ENCODE assay signal across 22 mouse cellular contexts in genomic region chr3:94964989-94965388, GRCm38 (mm10).
"Had no signal": no experiment of that assay in that cellular context is flagged by ENCODE, and none has a peak within 500 bp of the region (broad histone marks: within the 10 kb centered on the region; RNA-seq: fewer than 3 reads in every experiment).

No protein-coding gene starts in this region.

- DNase-seq: lung, adult 18-20 months; lung, embryonic 14.5 days; lung, postnatal 10 days; lung, postnatal 4 days; midbrain, embryonic 14.5 days; retina, postnatal 1 day; right cerebral cortex, adult 18-20 months; right cerebral cortex, postnatal 25 days; right cerebral cortex, postnatal 4 days; spleen, adult 18-20 months; thymus, adult 2 months; thymus, postnatal 25 days; thymus, postnatal 4 days had no signal

- H3K4me2 ChIP-seq: lung, embryonic 14.5 days; midbrain, embryonic 12.5 days; neural tube, embryonic 13.5 days; neural tube, embryonic 15.5 days; stomach, embryonic 15.5 days had no signal

- H3K9ac ChIP-seq: liver, embryonic 14.5 days; lung, embryonic 14.5 days; midbrain, embryonic 12.5 days; neural tube, embryonic 13.5 days; neural tube, embryonic 15.5 days; stomach, embryonic 15.5 days had no signal

- H3K36me3 ChIP-seq: midbrain, embryonic 10.5 days; midbrain, embryonic 12.5 days; neural tube, embryonic 13.5 days; neural tube, embryonic 15.5 days; stomach, embryonic 15.5 days had no signal

- H3K27me3 ChIP-seq: midbrain, embryonic 12.5 days; neural tube, embryonic 13.5 days; neural tube, embryonic 15.5 days; stomach, embryonic 15.5 days had no signal

- H3K4me1 ChIP-seq: midbrain, embryonic 10.5 days; stomach, embryonic 15.5 days had no signal

- H3K4me3 ChIP-seq: midbrain, embryonic 10.5 days; midbrain, embryonic 12.5 days; myocyte; neural tube, embryonic 13.5 days; neural tube, embryonic 15.5 days; stomach, embryonic 15.5 days had no signal

- H3K27ac ChIP-seq: liver, embryonic 14.5 days; midbrain, embryonic 10.5 days; midbrain, embryonic 12.5 days; neural tube, embryonic 13.5 days; neural tube, embryonic 15.5 days; stomach, embryonic 15.5 days; stomach, postnatal 0 days had no signal

- ATAC-seq: midbrain, embryonic 16.5 days had no signal

- H3K9me3 ChIP-seq: midbrain, embryonic 10.5 days; midbrain, embryonic 12.5 days; neural tube, embryonic 13.5 days; neural tube, embryonic 15.5 days; stomach, embryonic 15.5 days had no signal
